Mouse (Mus musculus): ENCODE results near the gene Crtc3.

Gene Crtc3

GRCm38 (mm10) chr7:80598436-80598985 lies 90.2 kb downstream of the Crtc3 start:
- no peak for DNase-seq (ENCODE audit: low spot score)

GRCm38 (mm10) chr7:80597900-80598299 lies 90.8 kb downstream of the Crtc3 start:
- no peak for DNase-seq (ENCODE audit: low spot score)

- no peak for DNase-seq (ENCODE audit: low spot score)
Measured at GRCm38 (mm10) chr7:80589054-80589746, 99.5 kb downstream of the Crtc3 start.

- DNase-seq (ENCODE audit: low spot score) = no peak
Measured at GRCm38 (mm10) chr7:80587684-80588083, 101.0 kb downstream of the Crtc3 start.

GRCm38 (mm10) chr7:80586681-80587660 lies 101.7 kb downstream of the Crtc3 start:
- DNase-seq (ENCODE audit: low spot score) = peak; percentile 71

GRCm38 (mm10) chr7:80586161-80586560 lies 102.5 kb downstream of the Crtc3 start:
- DNase-seq (ENCODE audit: low spot score) = no peak

- DNase-seq (ENCODE audit: low spot score) = no peak
Measured at GRCm38 (mm10) chr7:80585380-80585779, 103.3 kb downstream of the Crtc3 start.

- DNase-seq (ENCODE audit: low spot score) = peak; percentile 67
Measured at GRCm38 (mm10) chr7:80583981-80584380, 104.7 kb downstream of the Crtc3 start.

- DNase-seq (ENCODE audit: low spot score) = peak; percentile 85
Measured at GRCm38 (mm10) chr7:80582821-80583451, 105.7 kb downstream of the Crtc3 start.

GRCm38 (mm10) chr7:80580368-80580767 lies 108.3 kb downstream of the Crtc3 start:
- peak; percentile 55 for DNase-seq (ENCODE audit: low spot score)

GRCm38 (mm10) chr7:80577417-80577980 lies 111.2 kb downstream of the Crtc3 start:
- no peak for DNase-seq (ENCODE audit: low spot score)

GRCm38 (mm10) chr7:80576626-80577025 lies 112.1 kb downstream of the Crtc3 start:
- no peak for DNase-seq (ENCODE audit: low spot score)

- no peak for DNase-seq (ENCODE audit: low spot score)
Measured at GRCm38 (mm10) chr7:80575750-80576149, 112.9 kb downstream of the Crtc3 start.

- DNase-seq (ENCODE audit: low spot score) = no peak
Measured at GRCm38 (mm10) chr7:80573076-80573475, 115.6 kb downstream of the Crtc3 start.

- no peak for DNase-seq (ENCODE audit: low spot score)
Measured at GRCm38 (mm10) chr7:80567982-80568381, 120.7 kb downstream of the Crtc3 start.

GRCm38 (mm10) chr7:80561931-80562330 lies 126.7 kb downstream of the Crtc3 start:
- DNase-seq (ENCODE audit: low spot score) = no peak

GRCm38 (mm10) chr7:80561271-80561670 lies 127.4 kb downstream of the Crtc3 start:
- DNase-seq (ENCODE audit: low spot score) = no peak

- DNase-seq (ENCODE audit: low spot score) = no peak
Measured at GRCm38 (mm10) chr7:80558572-80558971, 130.1 kb downstream of the Crtc3 start.

- DNase-seq (ENCODE audit: low spot score) = no peak
Measured at GRCm38 (mm10) chr7:80558101-80558500, 130.6 kb downstream of the Crtc3 start.

- no peak for DNase-seq (ENCODE audit: low spot score)
Measured at GRCm38 (mm10) chr7:80557161-80557560, 131.5 kb downstream of the Crtc3 start.

- no peak for DNase-seq (ENCODE audit: low spot score)
Measured at GRCm38 (mm10) chr7:80556166-80556565, 132.5 kb downstream of the Crtc3 start.

GRCm38 (mm10) chr7:80555146-80555545 lies 133.5 kb downstream of the Crtc3 start:
- DNase-seq (ENCODE audit: low spot score) = no peak
